Mouse (Mus musculus) midbrain, embryonic 11.5 days (tissue): ENCODE measurements at regions not wholly inside any gene's neighbourhood (a gene's known extent, or its start where the extent isn't known, plus 50 kb on each side); places are given as distances from the start of the nearest gene placed in this dataset.
"Not testable (repeated sequence)": the region's sequence is repeated elsewhere in the genome, so short reads cannot be mapped to it uniquely, and the experiment has no call there.

Source experiments
- ATAC-seq: fragments of 200-750 bp; cut with Nextera tagmentation; 2 replicates; pipeline ENCODE4 v1.8.0; 2017; ENCODE audit warnings: moderate TSS enrichment, moderate library complexity; ENCODE audit not compliant: low FRiP score
- DNase-seq: peaks from one replicate; pipeline ENCODE4 v3.0.0; 2015; ENCODE audit warnings: low spot score; ENCODE audit errors: missing footprints
- H3K27ac ChIP-seq: fragments of 300-500 bp; sonication (generic); 2 replicates; pipeline ENCODE4 v1.5.1; 2014; ENCODE audit warnings: low read depth, low read length
- H3K27me3 ChIP-seq: fragments of 300-500 bp; sonication (generic); 2 replicates; pipeline ENCODE4 v1.6.1; 2014; ENCODE audit warnings: mild to moderate bottlenecking, low read length, moderate library complexity, mixed read lengths; ENCODE audit not compliant: control insufficient read depth, insufficient read depth
- H3K36me3 ChIP-seq: fragments of 300-500 bp; sonication (generic); 2 replicates; pipeline ENCODE4 v1.6.1; 2014; ENCODE audit warnings: mild to moderate bottlenecking, low read length, moderate library complexity, mixed read lengths; ENCODE audit not compliant: control insufficient read depth, insufficient read depth
- H3K4me1 ChIP-seq: fragments of 300-500 bp; sonication (generic); 2 replicates; pipeline ENCODE4 v1.6.1; 2014; ENCODE audit warnings: low read length; ENCODE audit not compliant: control insufficient read depth, insufficient read depth
- H3K4me2 ChIP-seq: fragments of 300-500 bp; sonication (generic); 2 replicates; pipeline ENCODE4 v1.6.1; 2014; ENCODE audit warnings: mild to moderate bottlenecking, moderate library complexity
- H3K4me3 ChIP-seq: fragments of 300-500 bp; sonication (generic); 2 replicates; pipeline ENCODE4 v1.5.1; 2014; ENCODE audit warnings: low read depth, low read length
- H3K9ac ChIP-seq: fragments of 300-500 bp; sonication (generic); 2 replicates; pipeline ENCODE4 v1.6.1; 2014; ENCODE audit warnings: low read length
- H3K9me3 ChIP-seq: fragments of 300-500 bp; sonication (generic); 2 replicates; pipeline ENCODE4 v1.6.1; 2016; ENCODE audit warnings: low read length; ENCODE audit not compliant: control insufficient read depth
- WGBS: fragments of 180-500 bp; shearing (Covaris S2); extraction: QIAGEN DNeasy Blood & Tissue Kit; methylation state at CpG from one replicate; pipeline ENCODE4 v1.1.7; 2014; 5-methylcytosine and 5-hydroxymethylcytosine counted together

DNA sequence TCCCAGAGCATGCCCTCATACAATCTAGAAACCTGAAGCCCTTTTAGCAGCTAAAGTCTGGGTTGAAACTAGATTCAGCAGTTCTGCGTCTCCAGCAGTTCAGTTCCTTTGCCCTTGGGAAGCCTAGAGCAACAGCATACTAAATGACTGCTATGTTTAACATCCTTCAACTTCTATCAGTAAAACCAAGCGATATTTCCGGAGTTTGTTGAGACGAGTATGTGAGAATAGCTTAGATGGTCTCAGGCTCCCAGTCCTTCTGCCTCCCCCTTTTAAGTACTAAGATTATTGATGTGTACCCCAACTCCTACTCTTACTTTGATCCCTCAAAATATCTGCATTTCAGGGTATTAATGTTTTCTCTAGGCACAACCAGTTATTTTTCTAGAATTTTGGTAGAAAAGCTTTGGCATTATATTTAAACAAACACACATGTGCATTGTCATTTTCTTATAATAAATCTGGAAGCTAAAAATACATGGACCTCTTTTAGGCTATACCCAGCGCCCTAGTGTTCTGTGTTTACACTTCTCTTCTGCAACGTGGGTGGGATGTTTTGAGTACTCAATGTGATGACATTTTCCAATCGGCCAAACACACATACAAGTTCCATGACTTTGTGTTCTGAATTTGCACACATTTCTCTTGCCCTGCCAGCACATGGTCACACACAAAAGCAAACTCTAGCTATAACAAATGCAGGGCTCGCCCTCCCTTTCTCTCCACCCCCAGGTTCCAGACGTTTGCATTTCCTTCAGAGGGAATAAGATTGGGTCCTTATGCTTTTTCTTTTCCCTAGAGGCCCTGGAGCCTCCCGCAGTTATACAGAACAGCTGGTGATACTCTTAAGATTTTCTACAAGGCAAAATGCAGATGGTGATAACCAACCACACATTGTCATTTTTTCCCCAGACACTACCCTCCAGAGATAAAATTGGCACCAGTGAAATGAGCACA is 388.2 kb upstream of the Htr2a start:
- Histone ChIP-seq H3K27me3 (no peaks in the 10 kb centered on the region), H3K4me3 (no peak overlapping the region), H3K36me3 (no peaks in the 10 kb centered on the region), H3K4me2 (no peak overlapping the region), H3K9me3 (no peaks in the 10 kb centered on the region), H3K9ac (no peak overlapping the region), H3K4me1 (no peaks in the 10 kb centered on the region), H3K27ac (no peak overlapping the region)
- 79% methylated on average over 10 of the region's 10 CpGs for WGBS
- DNase-seq (no peak), ATAC-seq (no peak)

GRCm38 (mm10) chr14:74255000-74255399 is 385.6 kb upstream of the Htr2a start:
- no peak for ATAC-seq

DNA sequence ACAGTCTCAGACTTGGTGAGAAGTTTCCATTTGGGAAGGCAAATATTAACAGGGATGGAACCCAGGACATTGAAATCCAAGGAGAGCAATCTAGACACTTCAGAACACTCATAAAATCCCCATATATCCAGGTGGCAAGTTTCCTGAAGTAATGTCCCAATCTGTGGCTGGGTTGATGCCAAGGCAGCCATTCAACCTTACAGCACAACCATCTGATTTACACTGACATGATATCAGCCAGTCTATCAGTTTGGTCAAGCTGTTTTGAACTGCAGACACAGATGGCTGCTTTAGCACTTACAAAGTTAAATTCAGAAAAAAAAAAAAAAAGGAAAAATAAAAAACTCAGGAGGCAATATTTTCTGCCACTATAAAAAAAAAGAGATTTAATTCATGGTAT is 381.2 kb upstream of the Htr2a start:
- Histone ChIP-seq H3K4me3 (no peak overlapping the region), H3K27me3 (no peaks in the 10 kb centered on the region), H3K4me1 (no peaks in the 10 kb centered on the region), H3K9me3 (no peaks in the 10 kb centered on the region), H3K4me2 (no peak overlapping the region), H3K9ac (no peak overlapping the region), H3K36me3 (no peaks in the 10 kb centered on the region), H3K27ac (no peak overlapping the region)
- ATAC-seq (no peak), DNase-seq (no peak)

More at GRCm38 (mm10) chr14:74255000-74255399, 385.6 kb upstream of the Htr2a start:
- Histone ChIP-seq H3K27ac (no peak overlapping the region), H3K36me3 (no peaks in the 10 kb centered on the region), H3K9ac (no peak overlapping the region), H3K4me2 (no peak overlapping the region), H3K9me3 (no peaks in the 10 kb centered on the region), H3K4me3 (no peak overlapping the region), H3K27me3 (no peaks in the 10 kb centered on the region), H3K4me1 (no peaks in the 10 kb centered on the region)
- no peak for DNase-seq

GRCm38 (mm10) chr14:74267086-74267485 is 373.6 kb upstream of the Htr2a start:
- Histone ChIP-seq H3K36me3 (no peaks in the 10 kb centered on the region), H3K4me3 (no peak overlapping the region), H3K27ac (no peak overlapping the region), H3K27me3 (no peaks in the 10 kb centered on the region), H3K4me1 (no peaks in the 10 kb centered on the region), H3K4me2 (no peak overlapping the region), H3K9ac (no peak overlapping the region), H3K9me3 (no peaks in the 10 kb centered on the region)
- DNase-seq (no peak), ATAC-seq (no peak)
- WGBS: 68% methylated on average over 1 of the region's 1 CpGs

DNA sequence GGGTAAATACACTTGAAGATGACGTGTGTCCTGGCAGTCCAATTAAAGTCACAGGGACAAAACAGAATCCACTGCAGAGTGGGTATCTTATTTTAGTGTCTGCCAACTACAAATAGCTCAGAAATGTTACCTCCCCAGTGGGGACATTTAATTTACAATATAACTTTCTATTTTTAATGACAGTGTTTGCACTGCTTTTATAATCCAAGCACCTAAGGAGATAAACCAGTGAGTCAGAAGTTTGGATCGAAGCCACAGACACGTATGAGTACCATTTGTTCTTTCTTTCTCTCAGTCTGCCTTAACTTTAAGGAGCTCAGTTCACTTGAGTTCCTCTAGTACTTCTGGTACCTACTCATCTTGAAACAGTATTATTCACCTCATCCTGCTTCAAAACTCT is 346.1 kb upstream of the Htr2a start:
- Histone ChIP-seq H3K9ac (no peak overlapping the region), H3K4me3 (no peak overlapping the region), H3K9me3 (no peaks in the 10 kb centered on the region), H3K4me1 (no peaks in the 10 kb centered on the region), H3K27me3 (no peaks in the 10 kb centered on the region), H3K4me2 (no peak overlapping the region), H3K27ac (no peak overlapping the region), H3K36me3 (no peaks in the 10 kb centered on the region)
- WGBS: 88% methylated on average over 3 of the region's 3 CpGs
- no peak for DNase-seq
- ATAC-seq: no peak

DNA sequence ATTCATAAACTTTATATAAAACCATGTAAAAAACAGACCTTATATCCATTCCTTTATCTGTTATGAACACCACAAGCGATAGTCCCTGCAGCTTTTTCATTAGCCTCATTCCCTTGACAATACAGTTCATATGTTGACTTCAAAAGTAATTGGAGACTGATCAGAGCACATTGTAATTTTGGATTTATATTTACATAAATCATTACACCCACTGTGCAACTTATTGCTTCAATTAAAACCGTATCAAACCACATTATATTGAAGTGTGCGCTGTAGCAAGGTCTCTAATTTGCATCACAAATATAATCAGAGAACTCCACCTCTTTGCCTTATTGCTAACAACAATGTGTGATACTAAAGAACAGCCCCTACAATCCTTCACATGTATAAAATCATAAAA is 336.2 kb upstream of the Htr2a start:
- WGBS: 82% methylated on average over 3 of the region's 3 CpGs
- H3K4me2 ChIP-seq: no peak overlapping the region
- ATAC-seq: no peak
- H3K4me3 ChIP-seq: no peak overlapping the region
- no peak for DNase-seq
- H3K9me3 ChIP-seq: no peaks in the 10 kb centered on the region
- no peaks in the 10 kb centered on the region for H3K36me3 ChIP-seq
- H3K27me3 ChIP-seq: no peaks in the 10 kb centered on the region
- no peaks in the 10 kb centered on the region for H3K4me1 ChIP-seq
- H3K27ac ChIP-seq: no peak overlapping the region
- no peak overlapping the region for H3K9ac ChIP-seq

GRCm38 (mm10) chr14:74306717-74307307 is 333.8 kb upstream of the Htr2a start:
- 92% methylated on average over 16 of the region's 16 CpGs for WGBS
- H3K4me1 ChIP-seq: no peaks in the 10 kb centered on the region
- no peak overlapping the region for H3K27ac ChIP-seq
- no peaks in the 10 kb centered on the region for H3K9me3 ChIP-seq
- H3K4me3 ChIP-seq: no peak overlapping the region
- no peak for DNase-seq
- no peaks in the 10 kb centered on the region for H3K27me3 ChIP-seq
- H3K9ac ChIP-seq: no peak overlapping the region
- no peaks in the 10 kb centered on the region for H3K36me3 ChIP-seq
- no peak overlapping the region for H3K4me2 ChIP-seq
- ATAC-seq: no peak

DNA sequence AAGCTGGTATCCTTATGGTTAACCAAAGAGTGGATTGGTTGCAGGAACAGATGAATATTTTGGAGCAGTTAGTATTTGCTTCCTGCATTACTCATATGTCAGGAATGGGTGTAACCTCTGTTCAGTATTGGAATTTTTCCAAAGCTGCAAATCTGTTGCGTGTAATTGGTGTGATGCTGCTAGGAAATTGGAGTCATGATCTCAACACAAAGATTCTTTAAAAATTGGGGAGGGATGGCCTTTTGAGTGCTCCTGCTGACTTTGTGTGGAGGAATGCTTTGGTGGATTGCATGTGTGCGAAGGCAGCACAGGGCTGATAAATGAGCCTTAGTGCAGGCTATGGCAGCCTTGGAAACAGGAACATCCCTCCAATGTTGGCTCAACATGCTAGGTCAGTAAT is 331.2 kb upstream of the Htr2a start:
- WGBS: 90% methylated on average over 2 of the region's 2 CpGs
- H3K9me3 ChIP-seq, ATAC-seq, H3K27me3 ChIP-seq, H3K4me1 ChIP-seq, DNase-seq, H3K27ac ChIP-seq, H3K4me3 ChIP-seq, H3K9ac ChIP-seq, H3K36me3 ChIP-seq, H3K4me2 ChIP-seq: not testable (repeated sequence)

DNA sequence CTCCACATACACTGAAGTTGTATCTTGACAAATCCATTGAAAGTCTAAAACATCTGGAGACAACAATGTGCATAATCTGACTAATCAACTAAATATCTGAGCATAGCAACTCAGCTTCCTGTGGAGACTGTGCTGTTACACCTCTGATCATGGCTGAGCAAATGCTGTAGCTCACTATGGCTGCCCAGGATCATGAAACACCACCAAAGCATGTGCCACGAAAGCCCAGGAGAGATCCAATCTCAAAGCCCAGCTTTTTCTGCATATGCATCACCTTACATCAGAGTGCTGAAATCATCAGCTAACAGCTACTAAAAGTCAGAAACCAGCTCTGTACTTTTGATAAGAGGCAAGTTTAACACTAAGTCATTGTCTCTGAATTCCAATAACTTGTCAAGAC is 313.3 kb upstream of the Htr2a start:
- DNase-seq: no peak
- Histone ChIP-seq H3K4me2 (no peak overlapping the region), H3K4me3 (no peak overlapping the region), H3K36me3 (no peaks in the 10 kb centered on the region), H3K27me3 (no peaks in the 10 kb centered on the region), H3K27ac (no peak overlapping the region), H3K9me3 (no peaks in the 10 kb centered on the region), H3K9ac (no peak overlapping the region), H3K4me1 (no peaks in the 10 kb centered on the region)
- ATAC-seq: no peak
- 83% methylated on average over 1 of the region's 1 CpGs for WGBS
